Mouse (Mus musculus) WW6 (cell line): Measurements from ENCODE around the gene Ehf.
A peak's percentile ranks its signal among the peaks of the same experiment; 100 is the strongest.

Experiments
- DNase-seq: peaks from one replicate; pipeline ENCODE4 v3.0.0-alpha.2; 2013; ENCODE audit warnings: low read depth, low spot score

Ehf gene

GRCm38 (mm10) chr2:103303132-103303531 is at the start of gene Ehf:
TSS of gene Ehf (minus strand) at chr2:103303278.
- DNase-seq, result no peak

GRCm38 (mm10) chr2:103347417-103347891 is 44.4 kb upstream of the Ehf start:
- peak; percentile 31 for DNase-seq

- no peak for DNase-seq
These were observed 43.7 kb upstream of the Ehf start for GRCm38 (mm10) chr2:103346751-103347289.

- DNase-seq, result no peak
These were observed 40.5 kb upstream of the Ehf start for GRCm38 (mm10) chr2:103343611-103344010.

GRCm38 (mm10) chr2:103342123-103342522 is 39.0 kb upstream of the Ehf start:
- no peak for DNase-seq

- DNase-seq, result no peak
These were observed 38.4 kb upstream of the Ehf start for GRCm38 (mm10) chr2:103341375-103341971.

GRCm38 (mm10) chr2:103338706-103339105 is 35.6 kb upstream of the Ehf start:
- no peak for DNase-seq

GRCm38 (mm10) chr2:103337370-103337769 is 34.3 kb upstream of the Ehf start:
- no peak for DNase-seq

- DNase-seq, result no peak
These were observed 33.5 kb upstream of the Ehf start for GRCm38 (mm10) chr2:103336621-103337020.

GRCm38 (mm10) chr2:103336000-103336399 is 32.9 kb upstream of the Ehf start:
- no peak for DNase-seq

GRCm38 (mm10) chr2:103331666-103332191 is 28.7 kb upstream of the Ehf start:
- DNase-seq, result no peak

- DNase-seq, result no peak
These were observed 25.7 kb upstream of the Ehf start for GRCm38 (mm10) chr2:103328731-103329130.

GRCm38 (mm10) chr2:103325301-103326048 is 22.4 kb upstream of the Ehf start:
- no peak for DNase-seq

- DNase-seq, result no peak
These were observed 21.2 kb upstream of the Ehf start for GRCm38 (mm10) chr2:103324320-103324719.

GRCm38 (mm10) chr2:103322171-103322570 is 19.1 kb upstream of the Ehf start:
- DNase-seq, result no peak

- DNase-seq, result no peak
These were observed 18.6 kb upstream of the Ehf start for GRCm38 (mm10) chr2:103321638-103322037.

GRCm38 (mm10) chr2:103314002-103314401 is 10.9 kb upstream of the Ehf start:
- no peak for DNase-seq

- DNase-seq, result no peak
These were observed 9.6 kb upstream of the Ehf start for GRCm38 (mm10) chr2:103312640-103313039.

- DNase-seq, result peak; percentile 28
These were observed 7.6 kb upstream of the Ehf start for GRCm38 (mm10) chr2:103310663-103311062.

GRCm38 (mm10) chr2:103306686-103307085 is 3.6 kb upstream of the Ehf start:
- DNase-seq, result no peak

- DNase-seq, result no peak
These were observed 409 bp downstream of the Ehf start for GRCm38 (mm10) chr2:103302669-103303068.

- no peak for DNase-seq
These were observed 4.2 kb downstream of the Ehf start for GRCm38 (mm10) chr2:103298711-103299463.
